Mouse (Mus musculus): Measurements from ENCODE around the gene Zfp446.
"Not testable (repeated sequence)": the region's sequence is repeated elsewhere in the genome, so short reads cannot be mapped to it uniquely, and the experiment has no call there.

The Zfp446 gene

DNA sequence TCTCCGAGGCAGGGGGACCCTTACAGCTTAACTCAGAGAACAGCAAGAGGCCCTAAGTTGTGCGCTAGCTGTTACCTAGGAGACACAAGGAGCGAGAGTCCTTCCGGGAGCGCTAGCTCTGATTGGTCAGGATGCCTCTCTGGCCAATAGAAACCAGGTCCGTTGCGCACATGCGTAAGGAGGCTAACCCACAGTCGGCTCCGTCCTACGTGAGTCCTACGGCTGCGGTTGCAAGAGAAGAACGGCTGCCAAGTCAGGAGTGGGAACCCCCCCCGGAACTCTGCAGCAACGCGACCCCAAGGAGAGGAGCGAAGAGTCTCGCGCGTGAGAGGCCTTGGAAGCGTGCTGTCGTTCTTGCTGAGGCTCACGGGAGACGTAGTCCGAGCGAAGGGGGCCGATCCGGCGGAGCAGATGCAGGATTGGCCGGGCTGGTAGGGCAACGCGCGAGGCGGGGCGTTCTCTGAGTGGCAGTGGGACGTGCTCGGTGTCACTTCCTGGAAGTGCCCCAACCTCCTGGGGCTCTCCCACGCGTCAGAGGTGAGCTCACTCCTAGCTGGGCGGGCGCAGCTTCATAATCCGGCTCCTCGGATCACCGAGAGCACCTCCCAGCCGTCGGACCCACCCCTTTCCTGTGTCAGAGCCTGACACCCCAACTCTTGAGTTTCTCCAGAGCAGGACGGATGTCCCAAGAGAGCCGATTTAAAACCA is at the start of gene Zfp446:
Zfp446 (plus strand) TSS at position 167 of the 708 bp plus-strand sequence.
- peak; percentile 97 for DNase-seq (ENCODE audit: low spot score)

GRCm38 (mm10) chr7:12933615-12934140 is 44.0 kb upstream of the Zfp446 start:
- no peak for DNase-seq (ENCODE audit: low spot score)

DNA sequence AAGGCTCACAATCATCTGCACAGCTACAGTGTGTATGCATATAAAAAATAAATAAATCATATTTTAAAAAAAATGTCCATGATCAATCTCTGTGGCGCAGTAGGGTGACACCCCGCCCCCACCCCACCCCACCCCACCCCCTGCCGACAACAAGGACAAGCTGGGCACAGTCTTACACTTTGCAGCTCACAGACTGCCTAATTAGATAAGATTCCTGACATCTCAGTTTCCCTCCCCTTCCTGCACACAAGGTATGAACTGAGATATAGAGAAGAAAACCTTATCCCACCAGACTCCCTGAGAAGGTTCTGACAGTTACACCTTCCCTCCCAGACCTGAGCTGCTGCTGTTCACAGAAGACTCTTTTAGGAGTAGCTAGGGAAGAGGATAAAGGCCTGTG is 42.8 kb upstream of the Zfp446 start:
- no peak for DNase-seq (ENCODE audit: low spot score)

DNA sequence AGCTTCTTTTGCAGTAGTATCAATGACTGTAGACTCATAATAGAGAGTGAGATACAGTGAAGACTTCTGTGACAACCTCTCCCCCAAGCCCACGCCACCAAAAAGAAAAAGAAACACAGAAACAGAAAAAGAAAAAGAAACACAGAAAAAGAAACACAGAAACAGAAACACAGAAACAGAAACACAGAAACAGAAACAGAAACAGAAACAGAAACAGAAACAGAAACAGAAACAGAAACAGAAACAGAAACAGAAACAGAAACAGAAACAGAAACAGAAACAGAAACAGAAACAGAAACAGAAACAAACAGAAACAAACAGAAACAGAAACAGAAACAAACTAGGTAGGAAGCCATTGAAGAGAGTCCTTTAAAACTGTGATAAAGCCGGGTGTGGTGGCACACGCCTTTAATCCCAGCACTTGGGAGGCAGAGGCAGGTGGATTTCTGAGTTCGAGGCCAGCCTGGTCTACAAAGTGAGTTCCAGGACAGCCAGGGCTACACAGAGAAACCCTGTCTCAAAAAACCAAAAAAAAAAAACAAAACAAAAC is 40.3 kb upstream of the Zfp446 start:
- DNase-seq (ENCODE audit: low spot score): not testable (repeated sequence)

- DNase-seq (ENCODE audit: low spot score): no peak
Measured at GRCm38 (mm10) chr7:12940599-12940998, 37.0 kb upstream of the Zfp446 start.

DNA sequence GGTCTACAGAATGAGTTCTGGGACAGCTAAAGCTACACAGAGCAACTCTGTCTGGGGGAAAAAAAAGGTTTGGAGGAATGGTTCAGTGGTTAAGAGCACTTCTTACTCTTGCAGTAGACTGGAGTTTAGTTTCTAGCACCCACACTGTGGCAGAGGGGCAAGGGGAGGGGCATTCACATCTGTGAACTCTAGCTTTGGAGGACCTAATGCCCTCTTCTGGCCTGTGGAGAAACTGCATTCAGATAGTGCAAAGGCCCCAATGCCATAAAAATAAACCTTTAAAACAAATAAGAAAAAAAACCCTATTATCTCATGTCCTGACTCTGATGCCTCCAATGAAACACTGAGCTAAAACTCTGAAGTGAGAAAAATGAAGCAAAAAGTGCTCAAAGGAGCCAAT is 34.2 kb upstream of the Zfp446 start:
- no peak for DNase-seq (ENCODE audit: low spot score)

GRCm38 (mm10) chr7:12949032-12949871 is 28.4 kb upstream of the Zfp446 start:
- peak; percentile 98 for DNase-seq (ENCODE audit: low spot score)

GRCm38 (mm10) chr7:12949872-12950229 is 27.8 kb upstream of the Zfp446 start:
- DNase-seq (ENCODE audit: low spot score): no peak

GRCm38 (mm10) chr7:12954896-12955295 is 22.8 kb upstream of the Zfp446 start:
- DNase-seq (ENCODE audit: low spot score): no peak

DNA sequence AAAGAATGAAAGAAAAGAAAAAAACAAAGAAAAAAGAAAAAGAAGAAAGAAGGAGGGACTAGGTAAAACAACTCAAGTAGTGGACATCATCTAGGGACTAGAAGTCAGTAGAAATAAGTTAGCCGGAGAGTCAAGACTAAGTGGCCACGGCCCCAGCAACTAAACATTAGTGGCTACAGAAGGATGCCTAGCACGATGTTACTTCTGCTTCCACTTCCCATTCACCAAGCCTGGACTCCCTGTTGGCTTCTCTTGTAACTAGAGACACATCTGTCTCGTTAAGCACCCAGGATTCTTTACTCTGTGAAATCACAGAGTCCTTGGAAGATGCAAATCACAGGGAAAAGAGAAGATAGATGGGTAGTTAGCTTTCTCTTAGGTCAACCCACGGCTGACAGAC is 20.1 kb upstream of the Zfp446 start:
- DNase-seq (ENCODE audit: low spot score): no peak

GRCm38 (mm10) chr7:12958948-12959347 is 18.7 kb upstream of the Zfp446 start:
- DNase-seq (ENCODE audit: low spot score): no peak

DNA sequence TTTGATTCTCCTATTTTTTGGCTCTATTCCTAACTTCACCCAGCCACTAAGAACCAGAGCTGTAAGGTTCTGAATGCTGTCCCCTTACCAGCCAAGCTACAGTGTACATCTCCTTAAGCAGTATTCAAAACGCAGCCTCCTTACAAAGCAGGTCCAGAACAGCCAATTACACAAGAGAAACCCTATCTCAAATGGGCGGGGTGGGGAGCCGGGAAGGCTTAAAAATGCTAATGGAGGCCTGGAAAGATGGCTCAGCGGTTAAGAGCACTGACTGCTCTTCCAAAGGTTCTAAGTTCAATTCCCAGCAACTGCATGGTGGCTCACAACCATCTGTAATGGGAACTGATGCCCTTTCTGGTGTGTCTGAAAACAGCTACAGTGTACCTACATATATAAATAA is 17.9 kb upstream of the Zfp446 start:
- no peak for DNase-seq (ENCODE audit: low spot score)

- no peak for DNase-seq (ENCODE audit: low spot score)
Measured at GRCm38 (mm10) chr7:12961511-12962141, 16.0 kb upstream of the Zfp446 start.

- peak; percentile 86 for DNase-seq (ENCODE audit: low spot score)
Measured at GRCm38 (mm10) chr7:12965678-12966091, 12.0 kb upstream of the Zfp446 start, which contains the start of gene Zfp324. Gene Zfp324 (plus strand): TSS chr7:12965838.

- DNase-seq (ENCODE audit: low spot score): no peak
Measured at GRCm38 (mm10) chr7:12966104-12966845, 11.4 kb upstream of the Zfp446 start.

- DNase-seq (ENCODE audit: low spot score): no peak
Measured at GRCm38 (mm10) chr7:12970906-12971305, 6.7 kb upstream of the Zfp446 start.

DNA sequence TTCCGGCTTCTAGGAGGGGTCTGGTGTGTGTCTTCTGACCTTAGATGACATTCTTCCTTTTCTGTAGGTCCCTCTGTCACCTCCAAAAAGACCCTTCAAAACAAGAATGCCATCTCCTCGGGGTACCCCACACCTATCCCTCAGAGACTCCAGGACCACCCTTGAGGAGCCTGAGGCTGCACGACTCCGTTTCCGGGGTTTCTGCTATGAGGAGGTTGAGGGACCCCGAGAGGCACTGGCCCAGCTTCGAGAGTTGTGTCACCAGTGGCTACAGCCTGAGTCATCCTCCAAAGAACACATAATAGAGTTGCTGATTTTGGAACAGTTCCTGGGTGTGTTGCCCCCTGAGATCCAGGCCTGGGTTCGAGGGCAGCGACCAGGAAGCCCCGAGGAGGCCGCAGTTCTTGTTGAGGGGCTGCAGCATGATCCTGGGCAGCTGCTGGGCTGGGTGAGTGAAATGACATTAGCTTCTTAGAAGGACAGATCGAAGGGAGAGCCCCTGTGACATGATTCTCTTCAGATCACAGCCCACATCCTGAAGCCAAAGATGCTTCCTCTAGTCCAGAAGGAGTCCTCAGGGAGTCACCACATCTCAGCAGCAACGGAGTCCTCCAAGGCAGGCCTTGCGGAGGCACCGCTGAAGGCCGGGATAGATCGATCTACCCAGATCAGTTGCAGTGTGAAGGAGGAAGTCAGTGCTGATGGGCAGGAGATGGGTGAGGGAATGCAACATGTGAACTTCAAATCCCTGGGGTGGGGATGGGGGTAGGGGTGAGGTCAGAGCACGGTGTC is 1.5 kb downstream of the Zfp446 start:
- no peak for DNase-seq (ENCODE audit: low spot score)

DNA sequence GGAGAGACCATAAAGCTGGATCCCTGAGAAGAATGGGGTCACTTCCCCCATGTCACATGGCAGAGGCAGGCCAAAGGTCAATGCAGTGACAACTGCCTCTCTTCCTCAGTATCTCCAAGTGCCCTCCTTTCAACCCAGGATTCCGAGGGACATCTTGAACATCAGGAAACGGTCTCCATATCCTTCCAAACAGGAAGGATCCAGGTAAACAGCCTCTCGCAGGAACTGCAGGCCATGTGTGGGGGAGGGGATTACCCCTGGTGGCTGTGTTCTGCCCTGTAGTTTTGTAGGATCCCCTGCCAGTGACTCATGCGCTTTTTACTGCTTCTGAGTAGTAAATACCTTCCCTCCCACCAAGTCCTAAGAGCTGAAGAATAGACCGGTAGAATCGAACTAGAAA is 2.1 kb downstream of the Zfp446 start:
- DNase-seq (ENCODE audit: low spot score): no peak

GRCm38 (mm10) chr7:12980291-12980690 is 2.6 kb downstream of the Zfp446 start:
- no peak for DNase-seq (ENCODE audit: low spot score)

DNA sequence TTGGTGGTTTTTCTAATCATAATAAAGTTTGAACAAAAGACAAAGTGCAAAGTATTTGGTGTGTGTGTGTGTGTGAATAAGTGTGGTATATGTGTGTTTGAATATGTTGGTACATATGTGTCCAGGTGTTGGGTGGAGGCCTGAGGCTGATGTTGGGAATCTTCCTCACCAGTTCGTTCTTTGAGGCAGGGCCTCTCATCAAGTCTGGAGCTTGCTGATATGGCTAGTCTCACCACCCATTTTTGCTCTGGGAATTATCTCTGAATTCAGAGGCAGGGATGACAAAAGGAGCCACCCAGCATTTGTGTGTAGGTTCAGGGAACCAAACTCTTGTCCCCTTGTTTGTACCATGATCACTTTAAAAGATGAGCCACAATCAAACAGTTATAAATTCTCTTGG is 8.1 kb downstream of the Zfp446 start:
- no peak for DNase-seq (ENCODE audit: low spot score)

DNA sequence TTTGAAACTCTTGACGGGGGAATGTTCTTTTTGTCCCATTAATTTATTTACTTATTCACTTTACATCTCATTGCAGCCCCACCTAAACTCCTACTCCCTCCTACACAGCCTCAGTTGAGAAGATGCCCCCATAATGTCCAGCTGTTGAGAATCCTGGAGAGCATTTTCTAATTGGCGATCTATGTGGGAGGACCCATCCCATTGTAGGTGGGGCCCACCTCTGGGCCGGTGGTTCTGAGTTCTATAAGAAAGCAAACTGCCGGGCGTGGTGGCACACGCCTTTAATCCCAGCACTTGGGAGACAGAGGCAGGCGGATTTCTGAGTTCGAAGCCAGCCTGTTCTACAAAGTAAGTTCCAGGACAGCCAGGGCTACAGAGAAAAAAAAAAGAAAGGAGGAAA is 9.3 kb downstream of the Zfp446 start:
- DNase-seq (ENCODE audit: low spot score): no peak

Data from layer of hippocampus, adult 9-10 months (tissue).